Mouse (Mus musculus): ENCODE results near the gene Runx2.

Runx2 gene

DNA sequence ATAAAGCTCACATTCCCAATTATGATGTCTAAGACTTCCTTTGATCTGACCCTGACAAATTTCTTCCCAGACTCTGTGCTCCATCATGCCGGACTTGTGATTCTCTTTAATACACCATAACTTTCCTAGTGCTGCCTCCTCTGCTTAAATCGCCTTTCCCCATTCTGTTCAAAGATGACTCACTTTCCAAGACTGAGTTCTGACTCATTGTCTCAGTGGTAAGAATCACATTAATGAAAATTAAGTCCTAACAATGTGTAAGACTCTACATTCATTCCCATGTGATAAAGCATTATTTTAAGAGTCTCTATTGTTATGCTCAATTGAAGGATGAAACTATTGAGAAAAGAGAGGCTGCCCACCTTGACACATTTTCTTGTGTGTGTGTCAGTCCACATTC lies 43.7 kb downstream of the Runx2 start:
- in situ Hi-C loops (cut with MboI; ENCODE audit: unreplicated experiment in 2 of 2), result no loop called here

DNA sequence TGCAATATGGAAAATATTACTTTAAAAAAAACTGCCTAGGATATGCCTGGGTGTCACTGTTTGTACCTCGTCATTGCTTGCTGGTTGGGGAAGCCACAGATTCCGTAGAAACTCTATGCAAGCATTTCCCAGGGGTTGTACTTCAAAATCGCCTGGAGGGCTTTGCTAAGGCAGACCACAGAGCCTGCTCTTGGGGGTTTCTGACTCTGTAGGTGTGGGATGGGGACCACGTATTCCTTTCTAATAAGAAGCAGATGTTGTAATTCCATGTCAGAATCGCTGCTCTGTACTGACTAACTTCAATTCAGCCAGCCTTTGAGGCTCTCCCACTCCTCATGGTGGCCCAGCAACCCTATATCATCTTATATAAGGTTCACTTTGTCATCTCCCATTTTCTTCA lies 46.1 kb downstream of the Runx2 start:
- in situ Hi-C loops (cut with MboI; ENCODE audit: unreplicated experiment in 2 of 2), result no loop called here

DNA sequence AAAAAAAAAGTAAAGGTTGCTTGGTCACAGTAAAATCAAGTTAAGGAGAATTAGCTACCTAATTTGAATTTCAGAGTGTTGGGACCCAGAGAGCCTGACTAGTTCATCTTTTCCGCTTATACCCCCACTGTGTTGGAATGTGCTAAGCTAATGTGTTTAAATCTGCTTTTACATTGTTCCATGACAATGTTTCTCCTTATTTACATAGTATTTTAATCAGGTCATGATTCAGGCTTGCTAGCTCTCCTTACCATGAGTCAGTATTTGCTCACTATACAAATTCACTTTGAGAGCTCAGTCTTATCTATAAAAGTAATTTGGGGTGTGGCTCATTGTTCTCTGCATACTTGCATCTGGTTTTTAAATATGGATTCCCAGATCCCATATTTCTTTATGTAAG lies 47.2 kb downstream of the Runx2 start:
- in situ Hi-C loops (cut with MboI; ENCODE audit: unreplicated experiment in 2 of 2), result no loop called here

DNA sequence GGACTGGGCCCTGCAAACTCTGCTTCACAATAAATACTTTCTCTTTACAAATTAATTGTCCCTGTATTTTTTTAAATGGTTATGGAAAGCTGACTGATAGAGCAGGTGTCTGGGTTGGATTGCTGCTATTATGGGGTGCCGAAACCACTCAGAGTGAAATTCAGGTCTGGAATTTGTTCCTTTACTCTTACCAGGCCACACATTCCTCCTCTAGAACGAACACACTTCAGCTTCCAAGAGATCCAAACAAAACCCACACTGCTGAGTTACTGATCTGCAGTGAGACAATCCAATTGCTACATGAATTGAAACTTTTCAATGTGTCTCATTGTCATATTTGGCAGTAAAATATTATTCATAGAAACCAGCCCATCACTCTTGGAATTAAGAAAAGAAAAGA lies 47.6 kb downstream of the Runx2 start:
- in situ Hi-C loops (cut with MboI; ENCODE audit: unreplicated experiment in 2 of 2), result no loop called here

DNA sequence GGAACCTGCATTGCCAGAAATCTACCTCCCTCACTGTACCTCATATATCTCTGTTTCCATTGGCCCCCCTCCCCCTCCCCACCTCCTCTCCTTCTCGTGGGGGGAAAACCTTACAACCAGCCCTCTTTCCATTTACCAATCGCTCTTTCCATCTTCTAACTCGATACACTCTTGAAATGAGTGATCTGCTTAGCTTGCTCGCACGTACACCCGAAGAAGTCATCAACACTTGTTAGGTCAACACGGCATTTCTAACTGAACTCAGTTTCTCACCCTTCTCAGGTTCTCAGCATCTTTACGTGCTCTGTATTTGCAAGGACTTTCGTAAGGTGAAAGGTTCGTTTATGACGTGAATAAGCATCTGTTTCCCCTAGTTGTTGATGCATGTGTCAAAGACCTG lies 48.3 kb downstream of the Runx2 start:
- in situ Hi-C loops (cut with MboI; ENCODE audit: unreplicated experiment in 2 of 2), result no loop called here

DNA sequence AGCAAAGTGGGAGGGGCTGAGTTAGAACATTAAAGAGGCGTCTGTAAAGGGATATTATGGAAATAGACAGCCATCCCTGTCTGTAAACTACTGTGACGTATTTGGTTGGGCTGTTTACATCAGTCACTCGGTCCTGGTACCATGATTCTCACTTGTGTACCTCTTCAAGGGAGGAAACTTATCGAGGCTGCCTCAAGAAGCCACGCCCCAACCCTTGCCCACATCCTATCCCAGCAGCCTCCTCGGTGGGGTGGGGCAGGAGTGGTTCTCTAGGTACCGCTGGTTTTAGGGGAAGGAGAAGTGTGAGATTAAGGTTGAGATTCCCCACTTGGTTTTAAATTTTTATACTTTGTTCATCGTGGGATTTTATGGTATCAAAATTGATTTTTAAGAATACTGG lies 69.2 kb downstream of the Runx2 start:
- in situ Hi-C loops (cut with MboI; ENCODE audit: unreplicated experiment in 2 of 2), result loop anchor here (10.0 kb wide), 3 partner anchors 299 to 629 kb away; no protein-coding TSS in a partner anchor

DNA sequence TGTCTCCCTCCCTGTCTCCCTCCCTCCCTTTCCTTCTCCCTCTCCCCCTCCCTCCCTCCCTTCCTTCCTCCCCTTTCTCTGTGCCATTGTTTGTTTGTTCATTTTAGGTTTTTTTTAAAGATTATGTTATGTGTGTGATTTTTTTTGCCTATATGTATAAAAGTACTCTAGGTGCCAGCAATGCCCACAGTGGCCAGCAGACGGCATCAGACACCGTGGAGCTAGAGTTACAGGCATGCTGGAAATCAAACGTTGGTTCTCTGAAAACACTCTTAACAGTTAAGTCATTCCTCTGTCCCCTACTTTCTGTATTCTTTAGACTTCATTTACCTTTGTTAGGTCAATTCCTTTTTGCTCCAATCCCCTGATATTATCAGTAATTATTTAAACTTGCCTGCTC lies 70.8 kb downstream of the Runx2 start:
- in situ Hi-C loops (cut with MboI; ENCODE audit: unreplicated experiment in 2 of 2), result loop anchor here (5.0 to 10.0 kb wide), 5 partner anchors 301 to 634 kb away; no protein-coding TSS in a partner anchor

DNA sequence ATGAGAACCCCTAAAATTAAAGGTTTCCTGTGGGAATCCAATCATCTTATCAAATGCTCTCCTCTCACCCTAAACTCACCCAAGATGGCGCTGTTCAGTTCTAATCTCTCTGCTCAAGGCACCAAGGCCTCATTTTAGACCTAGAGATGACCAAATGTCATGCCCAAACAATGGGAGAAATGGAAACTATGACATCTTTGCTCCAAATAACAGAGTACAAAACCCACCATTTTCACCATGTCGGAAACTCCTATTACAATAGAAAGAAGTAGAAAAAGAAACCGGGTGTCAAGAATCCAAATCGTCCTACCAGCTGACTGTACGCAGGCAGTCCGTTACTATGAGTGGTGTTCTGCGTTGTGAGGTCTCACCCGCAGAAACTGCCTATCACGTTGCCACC lies 72.4 kb downstream of the Runx2 start:
- in situ Hi-C loops (cut with MboI; ENCODE audit: unreplicated experiment in 2 of 2), result loop anchor here (5.0 to 10.0 kb wide), 5 partner anchors 303 to 635 kb away; no protein-coding TSS in a partner anchor

DNA sequence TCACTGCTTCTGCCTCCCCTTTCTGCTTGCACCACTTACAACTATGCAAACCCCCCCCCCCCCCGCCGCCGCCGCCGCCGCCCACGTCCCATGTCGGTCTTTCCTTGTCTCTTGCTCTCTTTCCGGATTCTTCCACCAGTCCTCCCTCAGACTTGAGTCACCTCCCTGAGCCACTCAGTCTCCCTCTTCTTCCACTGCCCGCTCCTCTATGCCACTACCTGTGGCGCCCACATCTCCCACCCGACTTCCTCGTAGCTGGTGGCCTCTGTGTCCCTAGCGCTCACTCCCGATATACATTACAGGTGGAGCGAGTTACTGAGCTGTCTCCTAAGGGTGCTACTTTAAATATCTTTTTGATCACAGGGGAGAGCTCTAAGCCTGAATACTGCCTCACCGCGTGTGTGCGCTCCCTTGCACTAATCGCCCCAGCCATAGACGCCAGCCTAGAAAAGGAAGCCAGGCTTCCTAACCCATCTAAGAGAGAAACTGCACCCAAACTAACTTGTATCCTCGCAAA lies 76.4 kb downstream of the Runx2 start:
- in situ Hi-C loops (cut with MboI; ENCODE audit: unreplicated experiment in 2 of 2), result loop anchor here (5.0 to 10.0 kb wide), 5 partner anchors 203 to 476 kb away; no protein-coding TSS in a partner anchor

DNA sequence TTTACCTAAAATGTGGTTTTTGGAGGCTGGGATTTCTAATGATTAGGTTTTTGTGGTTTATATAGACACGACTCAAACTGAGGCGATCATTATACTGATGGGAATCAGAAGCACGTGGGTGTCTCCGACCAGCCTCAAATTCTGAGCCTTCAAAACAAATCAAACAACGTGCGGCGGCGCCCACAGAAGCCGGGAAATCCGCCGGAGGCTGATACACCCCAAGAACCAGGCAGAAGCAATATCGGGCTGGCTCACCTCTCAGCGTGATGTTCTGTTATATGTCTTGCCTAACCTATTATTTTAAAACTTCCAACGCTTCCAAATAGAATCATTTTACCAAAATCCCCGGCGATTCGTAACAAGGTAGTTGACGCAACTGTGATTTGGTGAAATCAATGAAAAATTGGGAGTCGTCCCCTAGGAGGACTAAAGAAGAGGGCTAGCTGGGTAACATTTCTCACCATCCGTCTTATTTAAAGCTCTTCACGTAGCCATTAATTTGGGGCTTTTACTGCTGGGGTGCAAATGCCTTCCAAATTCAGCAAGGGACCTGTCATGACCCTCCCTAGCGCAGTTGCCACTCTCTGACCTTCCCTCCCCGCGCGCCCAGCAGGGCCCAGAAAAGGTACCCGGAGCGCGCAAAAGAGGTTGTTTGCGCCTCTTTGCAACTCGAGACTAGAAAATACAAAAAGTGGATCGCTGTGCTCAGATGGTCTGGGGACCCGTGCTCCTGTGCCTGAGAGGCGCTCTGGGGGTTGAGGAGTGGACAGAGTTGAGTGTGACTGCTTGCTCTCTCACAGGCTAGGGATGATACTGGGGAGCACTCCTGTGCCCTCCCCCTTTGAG lies 77.1 kb downstream of the Runx2 start:
- in situ Hi-C loops (cut with MboI; ENCODE audit: unreplicated experiment in 2 of 2), result loop anchor here (5.0 to 10.0 kb wide), 5 partner anchors 203 to 475 kb away; no protein-coding TSS in a partner anchor

DNA sequence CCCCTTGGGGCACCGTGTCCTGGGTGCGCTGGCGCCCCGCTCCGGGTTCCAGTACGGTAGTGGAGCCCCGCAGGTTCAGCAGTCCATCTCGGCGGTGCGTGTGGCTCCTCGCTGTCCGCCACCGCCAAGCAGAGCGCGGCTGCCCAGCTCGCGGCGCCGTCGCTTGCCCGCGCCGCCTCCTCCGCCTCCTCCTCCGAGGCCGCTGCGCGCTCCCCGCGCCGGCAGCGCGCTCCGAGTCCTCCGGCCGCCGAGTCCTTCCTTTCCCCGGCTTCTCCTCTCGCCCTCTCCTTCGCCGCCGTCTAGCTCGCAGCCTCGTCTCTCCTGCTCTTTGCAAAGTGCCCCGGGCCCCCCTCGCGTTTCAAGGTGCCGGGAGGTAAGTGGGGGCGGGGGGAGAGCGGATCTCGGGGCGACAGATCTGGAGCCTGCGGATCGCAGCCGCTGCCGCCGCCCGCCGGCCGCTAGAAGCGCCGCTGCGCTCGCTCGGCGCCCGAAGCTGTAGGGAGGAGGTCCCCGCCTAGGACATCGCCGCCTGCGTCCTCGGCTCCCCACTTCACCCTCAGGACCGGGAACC lies 78.5 kb downstream of the Runx2 start:
- in situ Hi-C loops (cut with MboI; ENCODE audit: unreplicated experiment in 2 of 2), result loop anchor here (5.0 to 10.0 kb wide), 5 partner anchors 201 to 474 kb away; no protein-coding TSS in a partner anchor

DNA sequence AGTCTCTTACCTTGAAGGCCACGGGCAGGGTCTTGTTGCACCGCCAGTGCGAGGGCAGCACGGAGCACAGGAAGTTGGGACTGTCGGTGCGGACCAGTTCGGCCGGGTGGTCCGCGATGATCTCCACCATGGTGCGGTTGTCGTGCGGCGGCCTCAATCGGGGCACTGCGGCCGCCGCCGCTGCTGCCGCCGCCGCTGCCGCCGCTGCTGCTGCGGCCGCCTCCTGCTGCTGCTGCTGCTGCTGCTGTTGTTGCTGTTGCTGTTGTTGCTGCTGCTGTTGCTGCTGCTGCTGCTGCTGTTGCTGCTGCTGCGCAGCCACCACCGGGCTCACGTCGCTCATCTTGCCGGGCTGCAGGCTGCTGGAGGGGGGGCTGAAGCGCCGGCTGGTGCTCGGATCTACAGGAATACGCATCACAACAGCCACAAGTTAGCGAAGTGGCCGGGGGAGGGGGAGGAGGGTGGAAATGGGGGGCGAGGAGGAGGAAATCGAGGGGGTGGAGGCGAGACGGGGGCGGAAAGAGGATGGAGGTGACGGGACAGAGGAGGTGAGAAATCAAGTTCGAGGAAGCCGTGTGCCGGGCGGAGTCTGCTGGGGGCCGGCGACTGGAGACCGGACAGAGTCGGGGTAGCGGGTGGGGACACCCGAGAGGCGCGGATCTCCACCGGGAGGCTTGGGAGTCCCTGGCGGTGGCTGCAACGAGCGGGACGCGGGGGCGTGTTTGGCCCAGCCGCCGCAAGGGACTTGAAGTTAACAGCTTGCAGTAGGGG lies 79.2 kb downstream of the Runx2 start:
- in situ Hi-C loops (cut with MboI; ENCODE audit: unreplicated experiment in 2 of 2), result loop anchor here (5.0 to 10.0 kb wide), 5 partner anchors 201 to 473 kb away; no protein-coding TSS in a partner anchor

DNA sequence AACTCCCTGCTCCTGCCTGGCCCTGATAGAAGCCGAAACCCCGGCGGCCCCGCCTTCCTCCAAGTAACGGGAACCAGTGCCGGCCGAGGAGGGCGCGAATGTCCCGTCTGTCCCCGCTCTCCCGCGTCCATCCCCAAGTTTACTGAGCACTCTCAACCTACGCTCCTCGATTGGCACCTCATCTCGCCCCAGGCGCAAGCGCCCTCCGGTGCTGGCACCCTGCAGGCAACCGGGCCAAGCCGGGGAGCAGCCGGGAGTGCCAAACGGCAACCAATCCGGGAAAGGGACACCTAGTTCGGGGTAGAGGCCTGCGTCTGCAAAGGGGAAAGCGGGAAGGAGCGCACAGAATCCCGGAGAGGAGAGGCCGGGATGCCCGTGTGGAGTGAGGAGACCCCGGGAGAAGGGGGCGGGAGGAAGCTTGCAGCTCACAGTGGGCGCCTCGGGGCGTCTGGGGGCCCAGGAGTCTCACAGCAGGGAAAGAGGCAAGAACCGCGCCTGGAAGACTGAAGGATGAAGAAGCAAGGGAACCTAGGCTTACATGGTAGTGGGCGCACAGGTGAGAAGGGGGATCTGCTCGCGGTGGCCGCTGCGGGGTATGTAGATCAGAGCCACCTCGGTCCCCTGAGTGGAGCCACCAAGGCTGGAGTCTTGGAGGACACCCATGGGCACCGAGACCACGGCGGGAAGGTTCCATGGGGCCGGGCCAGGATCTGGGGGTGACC lies 79.9 kb downstream of the Runx2 start:
- in situ Hi-C loops (cut with MboI; ENCODE audit: unreplicated experiment in 2 of 2), result loop anchor here (5.0 to 10.0 kb wide), 5 partner anchors 200 to 472 kb away; no protein-coding TSS in a partner anchor

DNA sequence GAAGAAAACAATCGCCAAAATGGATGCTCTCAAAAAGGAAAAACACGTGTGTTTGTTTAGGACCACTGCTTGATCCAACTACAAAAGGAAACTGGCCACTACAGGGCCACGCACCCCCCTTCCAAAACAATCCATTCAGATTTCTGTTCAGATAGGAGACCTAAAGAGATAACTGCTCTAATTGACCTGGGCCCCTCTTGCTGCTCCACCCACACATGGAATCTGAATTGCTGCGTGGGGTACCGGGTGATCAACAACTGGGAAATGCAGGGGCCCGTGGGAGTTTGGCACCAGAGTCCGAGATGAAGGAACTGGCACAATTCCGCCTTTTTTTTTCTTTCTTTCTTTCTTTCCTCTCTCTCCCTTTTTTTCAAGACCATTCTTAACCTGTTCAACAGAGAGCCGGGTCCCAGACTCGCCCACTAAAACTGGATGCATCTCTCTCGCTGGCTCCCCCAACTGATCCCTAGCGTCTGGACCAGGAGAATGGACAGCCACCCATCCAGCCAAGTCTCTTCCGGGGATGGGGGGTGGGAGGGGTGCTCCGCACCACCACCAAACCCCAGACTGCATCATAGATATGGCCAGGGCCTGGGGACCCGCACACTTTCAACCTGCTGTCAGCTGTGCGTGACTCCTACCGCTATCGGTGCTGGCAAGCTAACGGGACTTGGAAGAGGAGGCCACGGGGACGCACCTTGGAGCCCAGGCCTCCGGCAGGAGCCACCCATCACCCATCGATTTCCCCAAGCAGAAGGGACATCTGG lies 80.9 kb downstream of the Runx2 start:
- in situ Hi-C loops (cut with MboI; ENCODE audit: unreplicated experiment in 2 of 2), result loop anchor here in 1 of 2 experiments (10.0 kb wide), 2 partner anchors 199 to 279 kb away; no protein-coding TSS in a partner anchor

DNA sequence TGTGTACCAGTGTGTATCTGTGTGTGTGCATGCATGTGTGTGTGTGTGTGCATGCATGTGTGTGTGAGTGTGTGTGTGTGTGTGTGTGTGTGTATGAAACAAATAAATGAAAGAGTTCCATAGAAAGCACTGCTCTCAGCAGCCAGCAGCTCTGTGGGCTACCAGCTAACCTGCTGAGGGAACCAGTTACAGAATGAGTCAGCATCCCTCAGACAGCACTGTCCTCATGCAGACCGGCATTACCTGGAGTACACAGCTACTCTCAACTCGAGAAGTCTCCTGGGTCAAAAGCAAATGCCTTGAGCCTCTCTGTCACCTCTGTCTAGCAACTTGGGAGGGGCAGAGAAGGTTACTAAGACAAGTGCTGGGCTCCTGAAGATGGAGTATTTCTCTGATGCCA lies 86.1 kb downstream of the Runx2 start:
- in situ Hi-C loops (cut with MboI; ENCODE audit: unreplicated experiment in 2 of 2), result no loop called here

DNA sequence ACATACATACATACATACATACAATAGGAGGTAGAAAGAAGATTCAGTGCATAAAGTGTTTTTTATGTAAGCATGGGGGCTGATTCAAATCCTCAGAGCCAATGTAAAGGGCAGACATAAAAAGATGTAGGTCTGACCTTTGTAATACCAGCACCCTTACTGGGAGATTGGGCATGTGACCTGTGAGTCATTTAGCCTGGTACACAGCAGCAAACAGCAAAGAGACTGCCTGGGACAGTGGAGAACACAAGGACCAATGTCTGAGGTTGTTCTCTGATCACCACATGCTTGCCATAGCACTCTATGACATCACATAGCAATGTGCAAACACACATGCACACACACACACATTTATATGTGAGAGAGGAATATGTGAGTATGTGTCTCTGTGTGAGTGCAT lies 86.9 kb downstream of the Runx2 start:
- in situ Hi-C loops (cut with MboI; ENCODE audit: unreplicated experiment in 2 of 2), result no loop called here

DNA sequence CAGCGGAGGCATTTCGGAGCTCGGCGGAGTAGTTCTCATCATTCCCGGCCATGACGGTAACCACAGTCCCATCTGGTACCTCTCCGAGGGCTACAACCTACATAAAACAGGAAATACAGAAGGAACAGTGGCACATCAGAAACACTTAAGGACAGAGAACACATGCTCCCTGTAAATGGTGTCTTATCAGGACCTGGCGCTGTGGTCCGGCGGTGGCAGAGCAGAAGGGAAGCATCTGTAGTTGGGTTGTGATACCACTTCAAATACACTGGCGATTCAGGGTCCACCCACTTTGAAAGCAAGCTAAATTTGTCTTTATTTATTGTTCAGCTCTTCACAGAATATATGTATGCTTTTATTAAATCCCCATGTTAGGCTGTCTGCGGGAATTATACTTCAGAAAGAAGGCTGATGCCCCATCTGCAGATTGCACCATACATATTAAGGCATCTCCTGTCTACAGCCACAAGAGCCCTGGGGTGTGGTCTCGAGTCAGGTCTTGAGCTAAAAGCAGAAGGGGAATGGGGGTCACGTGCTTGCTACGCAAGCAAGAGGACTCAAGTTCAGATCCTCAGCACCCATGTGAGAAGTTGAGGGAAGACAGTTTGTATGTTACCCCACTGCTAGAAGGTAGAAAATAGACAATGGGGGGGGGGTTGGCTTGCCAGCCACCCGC lies 89.7 kb downstream of the Runx2 start:
- in situ Hi-C loops (cut with MboI; ENCODE audit: unreplicated experiment in 2 of 2), result no loop called here

DNA sequence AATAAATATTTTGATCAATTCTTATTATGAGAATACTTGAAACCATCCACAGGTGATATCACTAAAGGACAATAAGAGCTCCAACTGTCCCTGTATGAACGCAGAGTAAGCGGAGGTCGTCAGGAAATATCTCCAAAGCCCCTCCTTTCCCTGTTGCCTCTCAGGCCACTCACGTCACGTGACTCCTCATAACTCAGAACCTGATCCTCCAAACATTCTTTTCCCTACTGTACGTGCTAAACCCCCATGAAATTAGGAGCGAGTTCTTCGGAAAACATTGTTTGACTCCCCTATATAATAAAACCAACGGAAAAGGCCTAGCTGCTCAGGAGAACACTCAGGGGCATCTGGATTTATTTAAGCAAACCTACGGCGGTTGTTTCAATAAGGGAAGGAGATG lies 90.3 kb downstream of the Runx2 start:
- in situ Hi-C loops (cut with MboI; ENCODE audit: unreplicated experiment in 2 of 2), result no loop called here
